Mouse (Mus musculus) layer of hippocampus, adult 18-20 months (tissue): Measurements from ENCODE around the gene Ifna13. TPM values are rescaled to one million over a fixed set of nuclear protein-coding genes. Genes with fewer than 3 reads are reported as not detected.
A peak's percentile ranks its signal among the peaks of the same experiment; 100 is the strongest.

Source experiments
- DNase-seq, 2 experiments: peaks; one replicate each; pipeline ENCODE4 v3.0.0; 2022; ENCODE audit warnings: low spot score in 2 of 2
- long read RNA-seq: library from polyadenylated mRNA; stranded (forward); transcript quantifications from one replicate; pipeline ENCODE4 v2.0.0, GENCODE M21; 2021
- total RNA-seq, 2 experiments: library from RNA; stranded (reverse); gene quantifications; 2 replicates each; pipeline ENCODE4 v1.2.3; 2021

Gene Ifna13
- total RNA-seq: not detected
- long read RNA-seq: 0 reads

DNA sequence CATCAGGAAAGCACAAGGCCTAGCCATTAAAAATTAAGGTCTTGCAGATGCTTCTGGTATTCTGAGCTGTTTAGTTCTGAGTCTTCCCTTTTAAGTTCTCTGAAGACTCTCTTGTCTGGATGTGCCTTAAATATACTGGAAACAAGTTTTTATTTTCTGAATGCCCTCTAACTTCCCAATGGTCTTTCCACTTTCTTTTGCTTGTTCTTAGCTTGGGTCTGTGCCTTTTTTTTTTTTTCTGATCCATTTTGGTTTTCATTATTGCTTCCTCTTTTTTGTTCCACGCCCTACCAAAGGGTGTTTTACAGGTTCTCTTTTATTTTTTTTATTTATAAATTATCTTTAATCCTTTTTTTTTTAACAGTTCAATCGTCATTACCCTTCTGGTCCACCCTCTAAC lies at the start of gene Ifna13:
Gene Ifna13 (minus strand): TSS at position 101 of the 400 bp plus-strand sequence.
- no peak for DNase-seq

DNA sequence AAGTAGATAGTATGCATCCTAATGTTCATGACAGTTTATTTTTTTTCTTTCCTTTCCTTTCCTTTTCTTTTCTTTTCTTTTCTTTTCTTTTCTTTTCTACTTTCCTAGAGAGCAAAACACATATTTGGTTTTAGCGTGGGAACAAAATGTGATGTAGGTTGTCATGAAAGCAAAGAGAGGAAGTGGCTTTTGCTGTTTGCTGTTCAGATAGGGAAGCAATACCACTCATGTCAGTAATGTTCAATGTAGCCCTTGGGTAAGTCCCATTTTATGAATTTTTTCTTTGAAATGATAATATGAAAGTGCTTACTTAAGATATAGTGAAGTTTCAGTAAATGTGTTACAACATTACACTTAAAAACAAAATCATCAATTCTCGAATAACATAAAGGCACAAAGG lies 49.1 kb upstream of the Ifna13 start:
- DNase-seq: no peak

DNA sequence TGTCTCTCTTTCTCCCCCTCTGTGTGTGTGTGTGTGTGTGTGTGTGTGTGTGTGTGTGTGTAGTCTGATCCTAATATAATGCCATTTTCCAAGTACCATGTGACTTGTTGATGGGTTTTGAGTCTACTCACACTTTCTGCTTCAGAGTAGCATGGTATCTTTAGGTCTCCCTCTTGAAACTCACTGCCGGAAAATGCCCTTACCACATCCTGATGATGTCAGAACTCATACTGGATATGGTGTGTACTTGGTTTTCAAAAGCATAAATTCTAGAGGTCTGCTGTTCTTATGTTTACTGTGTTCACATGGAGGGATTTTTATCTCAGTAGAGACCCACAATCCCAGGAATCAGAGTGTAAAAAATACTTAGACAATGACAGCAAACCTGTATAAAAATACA lies 48.3 kb upstream of the Ifna13 start:
- no peak for DNase-seq

DNA sequence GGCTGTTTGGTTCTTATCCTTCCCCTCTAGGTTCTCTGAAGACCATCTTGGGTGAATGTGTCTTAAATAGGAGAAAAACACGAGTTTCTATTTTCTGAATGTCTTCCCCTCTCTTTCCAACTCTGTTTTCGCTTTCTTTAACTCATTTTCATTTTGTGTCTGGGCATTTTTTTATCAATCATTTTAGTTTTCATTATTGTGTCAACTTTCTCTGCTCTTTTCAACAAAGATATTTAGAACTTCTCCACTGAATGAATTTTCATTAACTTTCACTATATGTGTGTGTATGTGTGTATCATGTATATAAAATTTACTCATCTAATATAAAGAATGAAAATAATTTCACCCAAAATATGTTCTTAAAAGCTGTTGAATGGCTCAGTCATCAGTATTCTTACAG lies 47.0 kb upstream of the Ifna13 start, which contains the start of gene Ifnab:
Gene Ifnab (minus strand): TSS at position 101 of the 400 bp plus-strand sequence.
- DNase-seq: no peak

DNA sequence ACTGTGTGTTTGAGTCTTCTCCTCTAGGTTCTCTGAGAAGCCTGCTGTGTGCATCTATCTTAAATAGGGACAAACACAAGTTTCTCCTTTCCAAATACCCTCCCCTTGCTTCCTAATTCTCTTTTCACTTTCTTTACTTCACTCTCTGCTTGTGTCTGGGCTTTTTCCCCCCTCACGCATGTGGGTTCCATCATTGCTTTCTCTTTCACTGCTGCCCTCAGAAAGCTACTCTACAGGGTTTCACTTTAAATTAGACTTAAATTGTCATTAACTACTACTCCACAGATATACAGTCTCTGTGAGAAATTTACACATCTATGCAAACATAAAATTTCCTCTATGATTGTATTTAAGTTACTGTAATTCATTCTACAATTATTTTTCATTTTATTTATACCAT lies 39.6 kb upstream of the Ifna13 start, which contains the start of gene Ifna2:
Gene Ifna2 (minus strand): TSS at position 101 of the 400 bp plus-strand sequence.
- no peak for DNase-seq

DNA sequence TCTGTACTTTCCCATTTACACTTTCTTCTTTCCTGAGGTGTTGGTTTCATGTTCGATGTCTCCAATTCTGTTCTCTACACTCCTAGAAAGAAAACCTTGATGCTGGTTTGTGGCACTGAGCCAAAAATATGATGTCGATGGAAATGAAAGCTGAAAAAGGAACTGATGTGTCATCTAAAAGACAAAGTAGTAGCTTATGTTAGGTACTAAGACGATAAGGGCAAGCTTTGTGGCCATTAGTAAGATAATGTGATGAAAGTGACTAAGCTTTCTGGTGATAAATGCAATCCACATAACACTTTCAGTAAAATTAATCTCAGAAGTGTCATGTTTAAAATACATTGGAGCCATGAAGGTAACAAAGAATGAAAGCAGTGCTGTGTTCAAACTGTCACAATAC lies 37.1 kb upstream of the Ifna13 start:
- DNase-seq: no peak

DNA sequence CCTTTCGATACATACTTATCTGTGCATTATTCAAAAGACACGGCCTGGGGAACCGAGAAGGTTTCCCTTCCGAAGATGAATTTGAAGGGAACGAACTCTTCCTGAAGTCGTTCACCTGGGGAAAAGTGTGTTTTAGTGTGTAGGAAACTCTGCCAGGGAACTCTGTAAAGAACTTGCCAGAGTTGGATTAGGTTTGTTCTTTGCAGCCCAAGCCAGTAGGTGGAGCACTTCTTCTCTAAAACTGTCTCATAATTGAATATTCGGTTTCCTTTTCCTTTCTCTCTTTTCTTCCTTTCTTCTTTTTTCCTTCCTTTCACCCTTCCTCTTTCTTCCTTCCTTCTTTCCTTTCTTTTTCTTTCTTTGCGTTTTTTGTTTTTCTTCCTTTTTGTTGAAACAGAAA lies 36.1 kb upstream of the Ifna13 start:
- peak in 1 of 2 experiments; percentile 50 for DNase-seq

DNA sequence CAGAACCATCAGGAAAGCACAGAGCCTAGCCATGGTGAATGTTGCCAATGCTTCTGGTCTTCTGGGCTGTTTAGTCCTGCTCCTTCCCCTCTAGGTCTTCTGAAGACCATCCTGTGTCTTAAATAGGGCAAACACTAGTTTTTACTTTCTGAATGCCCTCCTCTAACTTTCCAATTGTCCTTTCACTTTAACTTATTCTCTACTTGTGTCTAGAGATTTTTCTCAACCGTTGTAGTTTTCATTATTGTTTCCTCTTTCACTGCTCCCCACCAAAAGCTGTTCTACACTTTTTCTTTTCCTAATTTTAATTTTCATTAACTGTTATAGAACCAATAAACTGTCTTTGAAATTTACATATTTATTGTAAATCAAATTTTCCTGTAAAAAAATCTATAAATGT lies 32.6 kb upstream of the Ifna13 start, which contains the start of gene Ifna16:
Gene Ifna16 (minus strand): TSS at position 101 of the 400 bp plus-strand sequence.
- no peak for DNase-seq

DNA sequence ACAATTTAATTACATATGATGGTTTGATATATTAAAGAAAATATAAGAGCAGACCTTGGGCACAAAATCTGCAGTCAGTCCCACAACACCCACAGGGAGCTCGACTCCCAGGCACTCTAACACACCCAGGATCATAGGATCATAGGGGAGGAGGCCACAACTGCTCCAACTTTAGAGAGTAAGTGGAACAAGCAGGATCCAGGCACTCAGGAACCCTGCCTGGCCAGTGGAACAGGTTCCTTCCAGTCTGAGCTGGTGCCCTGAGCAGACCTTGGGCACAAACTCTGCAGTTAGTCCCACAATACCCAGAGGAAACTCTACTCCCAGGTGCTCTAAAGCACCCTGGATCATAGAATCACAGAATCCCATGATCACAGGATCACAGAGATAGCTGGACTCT lies 11.2 kb upstream of the Ifna13 start:
- DNase-seq: no peak

DNA sequence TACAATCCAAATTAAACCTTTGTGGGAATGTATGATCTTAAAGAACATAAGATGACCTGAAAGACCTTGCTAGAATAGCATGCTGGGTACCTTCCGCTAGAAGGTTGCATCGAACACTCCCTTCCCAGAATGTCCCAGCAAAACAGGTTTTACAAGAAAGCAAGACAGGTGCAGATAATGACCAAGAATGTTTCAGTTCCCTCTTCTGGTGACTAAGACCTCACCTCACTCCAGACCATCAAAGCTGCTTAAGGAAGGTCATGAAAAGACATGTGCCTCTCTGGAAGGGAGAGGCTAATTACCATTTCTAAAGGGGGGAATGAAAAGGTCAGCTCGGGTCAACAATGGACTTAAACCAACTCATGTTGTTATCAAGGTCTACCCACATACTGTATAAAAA lies 9.4 kb upstream of the Ifna13 start:
- no peak for DNase-seq

DNA sequence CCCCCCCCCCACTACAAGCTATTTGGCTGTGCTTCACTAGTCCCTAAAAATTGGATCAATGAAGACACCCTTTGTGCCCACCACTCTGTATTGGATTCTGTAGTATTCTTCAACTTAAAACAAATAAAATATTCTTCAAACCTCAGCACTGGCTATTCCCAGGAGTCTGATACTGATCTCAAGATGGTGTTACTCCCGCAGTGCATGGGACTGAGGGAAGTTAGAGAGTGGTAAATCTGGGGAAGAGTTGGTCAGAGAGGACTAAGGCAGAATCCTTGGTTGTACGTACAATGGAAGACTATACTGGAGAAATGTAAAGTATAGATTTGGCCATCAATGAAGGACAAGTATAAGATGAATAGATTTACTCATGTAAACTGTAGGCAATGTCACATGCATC lies 1.7 kb downstream of the Ifna13 start:
- no peak for DNase-seq

DNA sequence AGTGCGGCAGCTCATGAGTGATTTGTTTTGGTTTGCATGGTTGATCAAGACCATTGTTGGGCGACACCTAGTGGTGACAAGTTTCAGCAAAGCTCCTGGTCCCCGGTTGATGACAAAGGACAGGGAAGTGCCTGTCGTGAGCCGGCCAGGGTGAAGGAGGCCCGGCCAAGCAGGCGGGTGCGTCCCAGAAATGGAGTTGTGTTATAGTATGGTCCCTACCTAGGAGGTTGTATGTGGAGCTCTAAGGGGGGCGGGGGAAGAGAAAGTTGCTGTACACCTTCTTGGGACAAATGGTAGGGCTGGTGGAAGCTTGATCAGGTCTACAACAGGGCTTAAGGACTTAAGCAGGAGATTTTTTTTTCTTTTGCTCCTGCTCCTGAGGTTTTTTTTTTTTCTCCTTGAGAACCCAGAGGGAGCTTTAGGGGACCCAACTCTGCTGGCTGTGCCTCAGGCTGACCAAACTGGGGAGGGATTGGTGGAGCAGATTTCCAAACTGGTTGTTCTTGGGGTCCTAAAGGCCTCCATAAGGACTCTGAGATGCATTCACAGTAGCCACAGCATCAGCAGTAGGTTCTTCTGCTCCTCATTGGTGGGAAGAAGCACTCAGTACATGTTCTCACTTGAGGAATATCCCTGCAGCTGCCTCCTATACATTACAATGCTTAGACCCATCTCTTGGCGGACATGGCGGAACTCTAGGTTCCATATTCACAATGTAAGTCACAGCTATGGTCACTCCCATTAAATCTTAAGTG lies 3.0 kb downstream of the Ifna13 start:
- peak; percentile 81 to 94 for DNase-seq

DNA sequence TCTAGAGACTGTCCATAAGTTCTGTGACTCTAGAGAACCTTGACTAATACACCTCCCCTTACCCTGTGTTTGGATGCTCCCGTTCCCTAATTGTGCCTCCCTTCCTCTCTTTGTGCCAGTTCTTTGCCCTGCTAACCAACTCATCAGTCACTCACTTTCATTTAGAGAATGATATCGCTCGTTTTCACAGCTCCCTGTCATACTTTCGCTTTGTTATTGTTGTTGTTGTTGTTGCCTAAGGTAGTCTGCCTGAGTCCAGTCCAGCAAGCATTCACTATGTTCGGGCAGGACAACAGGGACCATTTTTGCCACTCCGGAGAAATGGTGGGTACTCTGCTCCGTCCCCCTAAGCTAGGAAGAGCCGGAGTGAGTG lies 3.6 kb downstream of the Ifna13 start:
- no peak for DNase-seq

DNA sequence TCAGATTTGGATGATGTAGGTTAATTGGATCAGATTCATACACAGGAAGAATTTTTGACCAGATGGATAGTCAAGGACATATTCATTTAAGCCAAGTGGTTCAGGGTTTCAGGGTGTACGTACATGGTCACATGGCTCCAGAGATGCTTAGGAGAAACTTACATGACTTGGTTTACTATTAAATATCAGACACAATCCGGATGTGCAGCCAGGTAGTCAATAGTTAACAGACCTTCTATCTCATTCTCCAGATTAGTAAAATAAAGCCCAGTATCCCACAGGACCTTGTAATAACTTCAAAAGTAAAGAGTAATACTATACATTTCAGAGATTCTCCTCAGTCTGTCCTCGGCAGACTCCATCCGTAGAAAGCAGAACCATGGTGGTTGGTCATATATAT lies 9.9 kb downstream of the Ifna13 start, which contains the start of gene C87499:
Gene C87499 (minus strand): TSS at position 101 of the 400 bp plus-strand sequence.
- DNase-seq: no peak

DNA sequence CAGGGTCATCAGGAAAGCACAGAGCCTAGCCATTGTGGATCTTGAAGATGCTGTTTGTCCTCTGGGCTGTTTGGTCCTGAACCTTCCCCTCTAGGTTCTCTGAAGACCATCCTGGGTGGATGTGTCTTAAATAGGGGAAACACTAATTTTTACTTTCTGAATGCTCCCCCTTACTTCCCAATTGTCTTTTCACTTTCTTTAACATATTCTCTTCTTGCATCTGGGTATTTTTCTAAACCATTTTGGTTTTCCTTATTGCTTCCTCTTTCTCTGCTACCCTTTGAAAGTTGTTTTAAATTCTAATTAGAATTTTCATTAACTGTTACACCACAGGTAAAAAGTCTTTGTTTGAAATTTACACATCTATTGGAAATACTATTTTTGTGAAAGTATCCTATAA lies 41.0 kb downstream of the Ifna13 start, which contains the start of gene Ifna12:
Gene Ifna12 (minus strand): TSS at position 101 of the 400 bp plus-strand sequence.
- DNase-seq: no peak

Other genes with a start within 250 kb of the Ifna13 start
- 1 to 10 TPM in 1 of 2 experiments, under 1 TPM in 1; 0.66 to 1.1 TPM for gene Hacd4, start 205.5 kb downstream of the Ifna13 start, total RNA-seq
- gene Ifnb1, start 121.7 kb downstream of the Ifna13 start, total RNA-seq: not detected
- not detected for gene Ifna15, start 86.2 kb downstream of the Ifna13 start, total RNA-seq
- not detected for gene Ifna14, start 72.7 kb downstream of the Ifna13 start, total RNA-seq
- not detected for gene Ifna9, start 52.1 kb downstream of the Ifna13 start, total RNA-seq
- gene Ifna12, start 41.1 kb downstream of the Ifna13 start, total RNA-seq: not detected
- not detected for gene C87499, start 10.0 kb downstream of the Ifna13 start, total RNA-seq
- not detected for gene Ifna16, start 32.5 kb upstream of the Ifna13 start, total RNA-seq
- gene Ifna2, start 39.5 kb upstream of the Ifna13 start, total RNA-seq: not detected
- gene Ifnab, start 46.9 kb upstream of the Ifna13 start, total RNA-seq: not detected
- gene Gm26566, start 77.3 kb upstream of the Ifna13 start, total RNA-seq: 1 to 10 TPM; 1.1 to 1.6 TPM
- 100 to 1,000 TPM; 103 to 111 TPM for gene Klhl9, start 78.0 kb upstream of the Ifna13 start, total RNA-seq
- gene Gm13271, start 110.4 kb upstream of the Ifna13 start, total RNA-seq: not detected
- not detected for gene Gm13283, start 115.7 kb upstream of the Ifna13 start, total RNA-seq
- not detected for gene Gm13290, start 129.4 kb upstream of the Ifna13 start, total RNA-seq
- not detected for gene Gm13289, start 132.5 kb upstream of the Ifna13 start, total RNA-seq
- not detected for gene Gm13272, start 135.4 kb upstream of the Ifna13 start, total RNA-seq
- gene Ifnz, start 137.7 kb upstream of the Ifna13 start, total RNA-seq: not detected
- not detected for gene Gm13276, start 141.2 kb upstream of the Ifna13 start, total RNA-seq
- not detected for gene Gm13277, start 144.2 kb upstream of the Ifna13 start, total RNA-seq
- gene Gm13278, start 147.1 kb upstream of the Ifna13 start, total RNA-seq: not detected
- not detected for gene Gm13275, start 150.0 kb upstream of the Ifna13 start, total RNA-seq
- not detected for gene Gm13279, start 152.9 kb upstream of the Ifna13 start, total RNA-seq
- not detected for gene Gm13285, start 155.2 kb upstream of the Ifna13 start, total RNA-seq
- not detected for gene Gm13287, start 158.8 kb upstream of the Ifna13 start, total RNA-seq
- gene Gm13288, start 161.1 kb upstream of the Ifna13 start, total RNA-seq: not detected
- gene Ifna7, start 171.8 kb upstream of the Ifna13 start, total RNA-seq: not detected
- not detected for gene Ifna11, start 175.5 kb upstream of the Ifna13 start, total RNA-seq
- gene Ifna6, start 183.0 kb upstream of the Ifna13 start, total RNA-seq: not detected
- gene Ifna5, start 191.1 kb upstream of the Ifna13 start, total RNA-seq: not detected
- gene Ifna4, start 197.4 kb upstream of the Ifna13 start, total RNA-seq: not detected
- gene Ifna1, start 205.6 kb upstream of the Ifna13 start, total RNA-seq: not detected
- gene Ifne, start 235.7 kb upstream of the Ifna13 start, total RNA-seq: not detected